Mouse (Mus musculus) MEL (cell line): ENCODE measurements at regions not wholly inside any gene's neighbourhood (a gene's known extent, or its start where the extent isn't known, plus 50 kb on each side); places are given as distances from the start of the nearest gene placed in this dataset.

Experiments used
- DNase-seq: peaks from one replicate; pipeline ENCODE4 v3.0.0; 2011; ENCODE audit warnings: low read depth, low spot score
- H3K27ac ChIP-seq: 2 replicates; pipeline ENCODE4 v1.5.1; 2012; ENCODE audit warnings: low read depth, mild to moderate bottlenecking, control low read depth, low read length, moderate library complexity; ENCODE audit not compliant: control insufficient read depth
- H3K27me3 ChIP-seq, 2 experiments: fragments of 150-350 bp in 1 of 2; sonication (generic) in 1 of 2; 2 replicates each; pipeline ENCODE4 v1.6.1; 2012; ENCODE audit warnings: low read length in 2 of 2, mild to moderate bottlenecking in 2 of 2, improper control_type of control experiment in 1 of 2, moderate library complexity in 1 of 2; ENCODE audit not compliant: insufficient read depth in 2 of 2, control insufficient read depth in 1 of 2
- H3K36me3 ChIP-seq, 2 experiments: 2 replicates each; pipeline ENCODE4 v1.6.1; 2012 to 2014; ENCODE audit warnings: low read length in 2 of 2, improper control_type of control experiment in 1 of 2, inconsistent platforms in 1 of 2, mild to moderate bottlenecking in 1 of 2; ENCODE audit not compliant: insufficient read depth in 2 of 2, control insufficient read depth in 1 of 2
- H3K4me1 ChIP-seq, 2 experiments: fragments of 150-350 bp in 1 of 2; sonication (generic) in 1 of 2; 2 replicates each; pipeline ENCODE4 v1.6.1; 2012; ENCODE audit warnings: low read length in 2 of 2, improper control_type of control experiment in 1 of 2, mild to moderate bottlenecking in 1 of 2; ENCODE audit not compliant: insufficient read depth in 2 of 2, control insufficient read depth in 1 of 2
- H3K4me3 ChIP-seq, 2 experiments: fragments of 150-350 bp in 1 of 2; sonication (generic) in 1 of 2; 2 replicates each; pipeline ENCODE4 v1.5.1; 2012; ENCODE audit warnings: low read depth in 2 of 2, low read length in 2 of 2, mild to moderate bottlenecking in 2 of 2, moderate library complexity in 2 of 2, control low read depth in 1 of 2, improper control_type of control experiment in 1 of 2; ENCODE audit not compliant: control insufficient read depth in 1 of 2, insufficient read depth in 1 of 2
- H3K79me2 ChIP-seq: 2 replicates; pipeline ENCODE4 v1.6.1; 2012; ENCODE audit warnings: mild to moderate bottlenecking, low read length, moderate library complexity; ENCODE audit not compliant: control insufficient read depth, poor library complexity, insufficient read depth
- H3K9ac ChIP-seq: 2 replicates; pipeline ENCODE4 v1.6.1; 2012; ENCODE audit warnings: low read depth, mild to moderate bottlenecking, control low read depth, low read length, moderate library complexity; ENCODE audit not compliant: control insufficient read depth, poor library complexity, severe bottlenecking
- H3K9me3 ChIP-seq: fragments of 150-350 bp; sonication (generic); replicated peaks from 2 replicates; pipeline ENCODE4 v1.6.1; 2012; ENCODE audit warnings: mild to moderate bottlenecking, low read length, improper control_type of control experiment, moderate library complexity; ENCODE audit not compliant: insufficient read depth
- CTCF ChIP-seq, 3 experiments: IDR thresholded peaks in 2 of 3; conservative IDR thresholded peaks in 1 of 3; 2 replicates each; pipeline ENCODE4 v1.5.1; 2011 to 2012; ENCODE audit warnings: low read length in 3 of 3, low read depth in 2 of 3, mild to moderate bottlenecking in 2 of 3, improper control_type of control experiment in 1 of 3, inconsistent platforms in 1 of 3, mixed read lengths in 1 of 3, moderate library complexity in 1 of 3; ENCODE audit not compliant: control insufficient read depth in 1 of 3, insufficient read depth in 1 of 3, poor library complexity in 1 of 3, severe bottlenecking in 1 of 3
- ELF1 ChIP-seq: IDR thresholded peaks from 2 replicates; pipeline ENCODE4 v1.6.1; 2014; ENCODE audit warnings: low read depth, mild to moderate bottlenecking, inconsistent platforms, low read length, improper control_type of control experiment, moderate library complexity
- EP300 ChIP-seq, 2 experiments: IDR thresholded peaks; 2 replicates each; pipeline ENCODE4 v1.6.1; 2011; ENCODE audit warnings: improper control_type of control experiment in 2 of 2, low read length in 2 of 2, low read depth in 1 of 2, mild to moderate bottlenecking in 1 of 2
- ETS1 ChIP-seq: IDR thresholded peaks from 2 replicates; pipeline ENCODE4 v1.6.1; 2012; ENCODE audit warnings: low read depth, mild to moderate bottlenecking, inconsistent platforms, low read length, improper control_type of control experiment, moderate library complexity
- HCFC1 ChIP-seq: IDR thresholded peaks from 2 replicates; pipeline ENCODE4 v1.6.1; 2012; ENCODE audit warnings: low read depth, mild to moderate bottlenecking, inconsistent platforms, low read length, improper control_type of control experiment, moderate library complexity
- JUND ChIP-seq: IDR thresholded peaks from 2 replicates; pipeline ENCODE4 v1.6.1; 2011; ENCODE audit warnings: low read depth, mild to moderate bottlenecking, improper control_type of control experiment, low read length
- KAT2A ChIP-seq: conservative IDR thresholded peaks from 2 replicates; pipeline ENCODE4 v1.6.1; 2012; ENCODE audit warnings: low read depth, low read length, improper control_type of control experiment, inconsistent platforms
- MAX ChIP-seq: IDR thresholded peaks from 2 replicates; pipeline ENCODE4 v1.6.1; 2011; ENCODE audit warnings: low read length, improper control_type of control experiment
- MEF2A ChIP-seq: IDR thresholded peaks from 2 replicates; pipeline ENCODE4 v1.6.1; 2014; ENCODE audit warnings: low read depth, mild to moderate bottlenecking, inconsistent platforms, low read length, improper control_type of control experiment; ENCODE audit not compliant: poor library complexity, insufficient replicate concordance, severe bottlenecking; ENCODE audit errors: extremely low read depth
- MXI1 ChIP-seq: IDR thresholded peaks from 2 replicates; pipeline ENCODE4 v1.6.1; 2011; ENCODE audit warnings: mild to moderate bottlenecking, low read depth, low read length, improper control_type of control experiment
- MYC ChIP-seq: IDR thresholded peaks from 2 replicates; pipeline ENCODE4 v1.6.1; 2011; ENCODE audit warnings: low read depth, mild to moderate bottlenecking, low read length, improper control_type of control experiment, moderate library complexity
- NELFE ChIP-seq: IDR thresholded peaks from 2 replicates; pipeline ENCODE4 v1.6.1; 2011; ENCODE audit warnings: low read depth, low read length, improper control_type of control experiment
- NRF1 ChIP-seq: IDR thresholded peaks from 2 replicates; pipeline ENCODE4 v1.6.1; 2014; ENCODE audit warnings: low read depth, mild to moderate bottlenecking, inconsistent platforms, low read length, improper control_type of control experiment, moderate library complexity; ENCODE audit not compliant: poor library complexity, insufficient read depth, severe bottlenecking
- POLR2AphosphoS2 ChIP-seq: IDR thresholded peaks from 2 replicates; pipeline ENCODE4 v1.6.1; 2011; ENCODE audit warnings: low read length, improper control_type of control experiment
- RAD21 ChIP-seq: IDR thresholded peaks from 2 replicates; pipeline ENCODE4 v1.6.1; 2011; ENCODE audit warnings: mild to moderate bottlenecking, low read depth, low read length, improper control_type of control experiment
- RCOR1 ChIP-seq: IDR thresholded peaks from 2 replicates; pipeline ENCODE4 v1.6.1; 2012; ENCODE audit warnings: low read depth, mild to moderate bottlenecking, inconsistent platforms, low read length, improper control_type of control experiment
- USF2 ChIP-seq, 2 experiments: IDR thresholded peaks; 2 replicates each; pipeline ENCODE4 v1.6.1; 2011 to 2012; ENCODE audit warnings: improper control_type of control experiment in 2 of 2, low read length in 2 of 2, borderline replicate concordance in 1 of 2, inconsistent platforms in 1 of 2, low read depth in 1 of 2, mild to moderate bottlenecking in 1 of 2; ENCODE audit not compliant: insufficient read depth in 1 of 2
- ZMIZ1 ChIP-seq: IDR thresholded peaks from 2 replicates; pipeline ENCODE4 v1.6.1; 2012; ENCODE audit warnings: low read depth, mild to moderate bottlenecking, inconsistent platforms, low read length, improper control_type of control experiment, moderate library complexity

GRCm38 (mm10) chr2:137243914-137244313 is 127.5 kb upstream of the Jag1 start:
- TF ChIP-seq MXI1 (no peak), CTCF (IDR thresholded peaks at IDR 0.05 in 2 of 3, conservative IDR thresholded peaks at IDR 0.05 in 1 of 3; ENCODE audit: control insufficient read depth in 1 of 3, insufficient read depth in 1 of 3, low read depth in 2 of 3, low read length in 3 of 3, poor library complexity in 1 of 3, severe bottlenecking in 1 of 3) (no peak), MAX (no peak), MEF2A (no peak), ETS1 (no peak), JUND (no peak), RAD21 (no peak), HCFC1 (no peak), ZMIZ1 (no peak), USF2 (IDR thresholded peaks at IDR 0.05; ENCODE audit: borderline replicate concordance in 1 of 2, insufficient read depth in 1 of 2, low read depth in 1 of 2, low read length in 2 of 2) (no peak), POLR2AphosphoS2 (no peak), EP300 (IDR thresholded peaks at IDR 0.05; ENCODE audit: low read depth in 1 of 2, low read length in 2 of 2) (no peak), NRF1 (no peak), NELFE (no peak), RCOR1 (no peak), MYC (no peak)
- TF ChIP-seq, all 39 proteins: peak for 0
- H3K36me3 ChIP-seq, result no peaks in the 10 kb centered on the region
- no peak for DNase-seq

GRCm38 (mm10) chr2:137236961-137237360 is 120.5 kb upstream of the Jag1 start:
- TF ChIP-seq ETS1, result no peak
- no peak for TF ChIP-seq RAD21
- TF ChIP-seq ELF1, result no peak
- TF ChIP-seq KAT2A, result no peak
- H3K4me1 ChIP-seq, result no peaks in the 10 kb centered on the region
- no peak for DNase-seq
- H3K9me3 ChIP-seq, result no peaks in the 10 kb centered on the region
- H3K27ac ChIP-seq, result no peak overlapping the region
- no peaks in the 10 kb centered on the region for H3K27me3 ChIP-seq
- no peaks in the 10 kb centered on the region for H3K36me3 ChIP-seq
- no peaks in the 10 kb centered on the region for H3K79me2 ChIP-seq
- no peak overlapping the region for H3K4me3 ChIP-seq
- H3K9ac ChIP-seq, result no peak overlapping the region

More at GRCm38 (mm10) chr2:137243914-137244313, 127.5 kb upstream of the Jag1 start:
- no peaks in the 10 kb centered on the region for H3K79me2 ChIP-seq
- H3K4me3 ChIP-seq, result no peak overlapping the region
- no peaks in the 10 kb centered on the region for H3K27me3 ChIP-seq
- no peak overlapping the region for H3K27ac ChIP-seq
- no peak overlapping the region for H3K9ac ChIP-seq
- no peaks in the 10 kb centered on the region for H3K9me3 ChIP-seq
- no peaks in the 10 kb centered on the region for H3K4me1 ChIP-seq
